Mouse (Mus musculus): ENCODE results near the gene Rps28. TPM values are rescaled to one million over a fixed set of nuclear protein-coding genes. Genes with fewer than 3 reads are reported as not detected.
"Not testable (repeated sequence)": the region's sequence is repeated elsewhere in the genome, so short reads cannot be mapped to it uniquely, and the experiment has no call there.

Rps28 gene
- 570 and 648 TPM in 2 replicates for polyA plus RNA-seq (2015; fragmentation: Nextera tagmentation; extraction: Ambion mirVana)

DNA sequence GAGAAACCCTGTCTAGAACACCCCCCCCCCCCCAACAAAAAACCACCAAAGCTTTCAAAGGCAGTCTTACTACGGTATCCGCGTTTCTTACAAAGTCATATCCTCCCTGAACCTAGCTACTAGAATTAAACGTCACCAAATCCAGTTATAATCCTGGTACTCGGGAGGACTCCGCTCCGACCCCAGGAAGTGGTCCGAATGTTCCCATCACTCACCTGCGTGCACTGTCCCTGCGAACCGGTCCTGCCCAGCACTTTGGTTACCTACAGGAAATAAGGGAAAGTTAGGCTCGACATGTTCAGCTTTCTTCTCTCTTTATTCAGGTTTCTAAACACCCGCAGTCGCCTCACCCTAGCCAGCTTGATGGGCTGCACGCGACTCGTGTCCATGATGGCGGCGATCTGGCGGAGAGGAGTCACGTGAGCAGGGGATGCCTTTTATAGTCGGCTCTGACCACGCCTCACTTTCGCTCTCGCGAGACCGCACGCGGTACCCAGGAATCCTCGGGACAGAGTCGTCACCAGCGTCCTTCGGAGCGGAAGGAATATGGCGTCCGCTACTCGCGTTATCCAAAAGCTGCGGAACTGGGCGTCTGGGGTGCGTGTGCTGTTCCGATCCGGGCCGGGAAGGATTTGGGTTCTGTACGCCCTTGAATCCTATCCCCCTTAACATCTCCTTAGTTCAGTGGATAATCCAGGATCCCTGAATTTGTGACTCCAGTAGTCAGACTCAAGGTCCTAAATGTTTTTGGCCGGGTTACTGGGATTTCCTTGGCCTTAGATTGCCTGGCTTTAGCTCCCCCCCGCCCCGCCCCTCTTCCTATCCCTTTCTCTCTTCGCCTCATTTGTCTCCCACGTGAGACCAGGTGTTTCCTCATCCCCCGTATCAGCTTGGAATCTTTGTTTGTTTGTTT, at the start of gene Rps28, which contains the start of gene Ndufa7:
Gene Rps28 (minus strand): TSS at position 479 of the 913 bp plus-strand sequence.
Gene Ndufa7 (plus strand): TSS at position 489 of the 913 bp plus-strand sequence.
- ATAC-seq (ENCODE audit: extremely low read depth, insufficient number of reproducible peaks, low FRiP score, low TSS enrichment): peak; percentile 88
- H3K27me3 ChIP-seq (replicated peaks): no peaks in the 10 kb centered on the region
- H3K9ac ChIP-seq: peak within 1 kb of the TSS; percentile 94
- H3K4me2 ChIP-seq: peak within 1 kb of the TSS; percentile 93
- peaks cover 51% of the 10 kb centered on the region for H3K4me1 ChIP-seq
- WGBS: under 1% methylated on average over 51 of the region's 51 CpGs
- H3K9me3 ChIP-seq: no peaks in the 10 kb centered on the region
- H3K36me3 ChIP-seq: peaks cover 62% of the 10 kb centered on the region
- H3K27ac ChIP-seq (replicated peaks): peak within 1 kb of the TSS; percentile 85
- H3K4me3 ChIP-seq: peak within 1 kb of the TSS; percentile 90

GRCm38 (mm10) chr17:33873537-33873936, 49.2 kb upstream of the Rps28 start, which contains the start of gene Gm7029:
TSS of gene Gm7029 (plus strand) at chr17:33873837.
- 85% methylated on average over 3 of the region's 12 CpGs for WGBS

DNA sequence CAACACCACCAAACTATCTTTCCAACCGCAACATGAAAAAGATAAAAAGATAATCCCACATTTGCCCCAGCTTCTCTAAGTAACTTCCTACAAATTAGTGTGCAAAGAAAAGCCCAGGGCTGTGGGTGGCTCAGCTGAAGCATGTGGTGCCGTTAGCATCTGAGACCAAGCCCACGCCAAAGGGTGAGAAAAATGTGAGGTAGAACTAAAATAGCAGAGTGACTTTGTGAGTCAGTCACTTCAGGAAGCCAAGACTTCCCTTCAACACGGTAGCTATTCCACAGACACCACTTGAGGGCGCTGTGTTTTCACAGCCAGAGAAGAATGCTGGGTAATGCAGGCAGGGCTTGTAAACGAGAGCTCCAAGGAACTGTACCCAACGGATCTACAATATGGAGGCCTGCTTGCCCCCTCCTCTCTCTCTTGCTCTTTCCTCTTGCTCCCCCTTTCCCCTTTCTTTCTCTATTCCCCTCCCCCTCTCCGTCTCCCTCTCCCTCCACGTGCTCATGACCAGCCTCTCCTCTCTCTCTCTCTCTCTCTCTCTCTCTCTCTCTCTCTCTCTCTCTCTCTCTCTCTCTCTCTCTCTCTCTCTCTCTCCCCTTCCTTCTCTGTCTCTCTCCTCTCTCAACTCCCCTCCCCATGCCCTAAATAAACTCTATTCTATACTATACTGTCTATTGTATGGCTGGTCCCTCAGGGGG, 41.1 kb upstream of the Rps28 start:
- no peak overlapping the region for H3K27ac ChIP-seq (replicated peaks)
- H3K9me3 ChIP-seq: no peaks in the 10 kb centered on the region
- WGBS: 18% methylated on average over 9 of the region's 9 CpGs
- peaks cover 4% of the 10 kb centered on the region for H3K4me1 ChIP-seq
- H3K4me2 ChIP-seq: peak overlapping the region; percentile 33
- no peak overlapping the region for H3K4me3 ChIP-seq
- H3K36me3 ChIP-seq: no peaks in the 10 kb centered on the region
- ATAC-seq (ENCODE audit: extremely low read depth, insufficient number of reproducible peaks, low FRiP score, low TSS enrichment): no peak
- H3K9ac ChIP-seq: no peak overlapping the region
- H3K27me3 ChIP-seq (replicated peaks): no peaks in the 10 kb centered on the region

More at GRCm38 (mm10) chr17:33873537-33873936, 49.2 kb upstream of the Rps28 start, which contains the start of gene Gm7029:
- not testable (repeated sequence) for ATAC-seq (ENCODE audit: extremely low read depth, insufficient number of reproducible peaks, low FRiP score, low TSS enrichment); H3K9ac ChIP-seq; H3K9me3 ChIP-seq; H3K4me3 ChIP-seq; H3K27me3 ChIP-seq (replicated peaks); H3K27ac ChIP-seq (replicated peaks); H3K4me2 ChIP-seq; H3K4me1 ChIP-seq
- H3K36me3 ChIP-seq: peaks cover 34% of the 10 kb centered on the region

DNA sequence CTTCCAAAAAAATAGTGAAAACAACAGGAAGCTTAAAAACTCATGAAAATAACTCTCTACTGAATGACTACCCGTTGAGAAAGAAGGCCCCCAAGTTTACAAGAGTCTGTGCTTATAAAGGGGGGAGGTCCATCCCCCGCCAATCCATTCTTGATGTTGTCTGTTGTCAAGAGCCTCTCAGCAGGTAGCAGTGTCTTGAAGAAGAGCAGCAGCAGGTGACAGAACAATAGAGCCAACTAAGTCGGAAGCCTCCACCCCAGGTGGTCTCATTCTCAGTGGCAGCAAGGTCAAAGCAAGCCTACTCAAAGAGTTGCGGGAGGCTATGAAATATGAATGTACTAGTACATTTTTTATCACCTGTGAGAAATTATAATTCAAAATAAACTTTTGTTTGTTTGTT, 33.5 kb upstream of the Rps28 start:
- H3K4me2 ChIP-seq: no peak overlapping the region
- no peak overlapping the region for H3K27ac ChIP-seq (replicated peaks)
- 78% methylated on average over 4 of the region's 4 CpGs for WGBS
- H3K9ac ChIP-seq: no peak overlapping the region
- no peak overlapping the region for H3K4me3 ChIP-seq
- no peaks in the 10 kb centered on the region for H3K4me1 ChIP-seq
- ATAC-seq (ENCODE audit: extremely low read depth, insufficient number of reproducible peaks, low FRiP score, low TSS enrichment): no peak
- no peaks in the 10 kb centered on the region for H3K36me3 ChIP-seq
- H3K27me3 ChIP-seq (replicated peaks): no peaks in the 10 kb centered on the region
- H3K9me3 ChIP-seq: no peaks in the 10 kb centered on the region

GRCm38 (mm10) chr17:33851331-33851730, 27.0 kb upstream of the Rps28 start:
- Histone ChIP-seq H3K4me1 (no peaks in the 10 kb centered on the region), H3K4me3 (no peak overlapping the region), H3K27ac (replicated peaks) (no peak overlapping the region), H3K9ac (no peak overlapping the region), H3K4me2 (no peak overlapping the region), H3K27me3 (replicated peaks) (no peaks in the 10 kb centered on the region), H3K36me3 (peaks cover 21% of the 10 kb centered on the region), H3K9me3 (no peaks in the 10 kb centered on the region)
- no peak for ATAC-seq (ENCODE audit: extremely low read depth, insufficient number of reproducible peaks, low FRiP score, low TSS enrichment)
- WGBS: 42% methylated on average over 1 of the region's 1 CpGs

- no peak overlapping the region for H3K4me2 ChIP-seq
- no peak overlapping the region for H3K27ac ChIP-seq (replicated peaks)
- peaks cover 21% of the 10 kb centered on the region for H3K36me3 ChIP-seq
- H3K4me3 ChIP-seq: no peak overlapping the region
- WGBS: 57% methylated on average over 8 of the region's 8 CpGs
- no peak overlapping the region for H3K9ac ChIP-seq
- H3K27me3 ChIP-seq (replicated peaks): no peaks in the 10 kb centered on the region
- peaks cover 13% of the 10 kb centered on the region for H3K4me1 ChIP-seq
- no peak for ATAC-seq (ENCODE audit: extremely low read depth, insufficient number of reproducible peaks, low FRiP score, low TSS enrichment)
- H3K9me3 ChIP-seq: no peaks in the 10 kb centered on the region
Measured at GRCm38 (mm10) chr17:33848139-33848538, 23.8 kb upstream of the Rps28 start.

DNA sequence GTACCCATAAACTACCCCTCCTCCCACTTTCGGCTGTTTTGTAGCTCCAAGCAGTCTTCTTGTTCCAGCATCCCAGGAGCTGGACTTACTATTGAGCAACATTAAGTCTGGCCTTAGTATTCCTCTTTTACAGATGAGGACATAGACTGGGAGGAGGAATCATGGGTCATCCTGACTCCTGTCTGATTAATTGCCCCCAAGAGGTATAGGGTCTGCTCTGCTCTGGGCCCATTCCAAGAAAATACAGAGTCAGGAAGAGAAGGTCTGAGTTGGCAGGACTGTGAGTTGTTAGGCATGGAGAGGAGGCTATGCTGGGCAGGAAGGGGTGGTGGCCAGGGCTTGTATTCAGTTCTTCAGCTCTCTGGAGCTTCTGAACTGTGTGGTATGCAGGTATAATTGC, 19.8 kb upstream of the Rps28 start:
- Histone ChIP-seq H3K27me3 (replicated peaks) (no peaks in the 10 kb centered on the region), H3K4me3 (peak overlapping the region; percentile 86), H3K36me3 (peaks cover 30% of the 10 kb centered on the region), H3K27ac (replicated peaks) (no peak overlapping the region), H3K9ac (peak overlapping the region; percentile 87), H3K4me2 (peak overlapping the region; percentile 81), H3K9me3 (no peaks in the 10 kb centered on the region), H3K4me1 (peaks cover 16% of the 10 kb centered on the region)
- ATAC-seq (ENCODE audit: extremely low read depth, insufficient number of reproducible peaks, low FRiP score, low TSS enrichment): no peak
- 69% methylated on average over 1 of the region's 1 CpGs for WGBS

- peak within 1 kb of the TSS; percentile 81 for H3K4me2 ChIP-seq
- H3K9ac ChIP-seq: peak within 1 kb of the TSS; percentile 87
- peaks cover 16% of the 10 kb centered on the region for H3K4me1 ChIP-seq
- peak within 1 kb of the TSS; percentile 68 for H3K27ac ChIP-seq (replicated peaks)
- peaks cover 32% of the 10 kb centered on the region for H3K36me3 ChIP-seq
- ATAC-seq (ENCODE audit: extremely low read depth, insufficient number of reproducible peaks, low FRiP score, low TSS enrichment): peak; percentile 75
- WGBS: under 1% methylated on average over 45 of the region's 45 CpGs
- no peaks in the 10 kb centered on the region for H3K9me3 ChIP-seq
- peak within 1 kb of the TSS; percentile 86 for H3K4me3 ChIP-seq
- H3K27me3 ChIP-seq (replicated peaks): no peaks in the 10 kb centered on the region
Measured at GRCm38 (mm10) chr17:33842966-33843795, 18.8 kb upstream of the Rps28 start, which contains the start of gene Cd320. TSS of gene Cd320 (plus strand) at chr17:33843091.

DNA sequence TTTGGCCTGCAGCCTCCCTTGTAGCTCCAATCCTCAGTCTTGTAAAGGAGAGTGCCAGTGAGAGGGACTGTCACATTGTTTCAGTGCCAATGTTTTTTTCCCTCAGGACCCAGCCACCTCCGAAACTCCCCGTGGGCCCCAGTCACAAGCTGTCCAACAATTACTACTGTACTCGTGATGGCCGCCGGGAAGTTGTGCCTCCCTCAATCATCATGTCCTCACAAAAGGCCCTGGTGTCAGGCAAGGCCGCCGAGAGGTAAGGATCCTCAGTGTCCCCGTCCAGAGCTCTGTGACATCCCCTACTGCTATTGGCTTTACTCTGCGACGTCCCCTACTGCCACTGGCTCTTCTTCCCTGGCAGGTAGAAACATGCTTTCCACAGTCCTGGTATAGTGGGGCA, 5.2 kb upstream of the Rps28 start:
- H3K9ac ChIP-seq: peak overlapping the region; percentile 24; the same call in 1 of the 2 replicates
- H3K4me2 ChIP-seq: no peak overlapping the region
- no peak overlapping the region for H3K4me3 ChIP-seq
- H3K27ac ChIP-seq (replicated peaks): peak overlapping the region; percentile 50; the same call in 1 of the 2 replicates
- H3K36me3 ChIP-seq: peaks cover 72% of the 10 kb centered on the region
- no peaks in the 10 kb centered on the region for H3K27me3 ChIP-seq (replicated peaks)
- no peaks in the 10 kb centered on the region for H3K9me3 ChIP-seq
- 90% methylated on average over 10 of the region's 10 CpGs for WGBS
- ATAC-seq (ENCODE audit: extremely low read depth, insufficient number of reproducible peaks, low FRiP score, low TSS enrichment): no peak
- H3K4me1 ChIP-seq: peaks cover 35% of the 10 kb centered on the region

- no peaks in the 10 kb centered on the region for H3K27me3 ChIP-seq (replicated peaks)
- H3K27ac ChIP-seq (replicated peaks): peak overlapping the region; percentile 50
- H3K4me1 ChIP-seq: peaks cover 35% of the 10 kb centered on the region
- ATAC-seq (ENCODE audit: extremely low read depth, insufficient number of reproducible peaks, low FRiP score, low TSS enrichment): no peak
- no peak overlapping the region for H3K4me2 ChIP-seq
- 28% methylated on average over 2 of the region's 2 CpGs for WGBS
- H3K9me3 ChIP-seq: no peaks in the 10 kb centered on the region
- no peak overlapping the region for H3K4me3 ChIP-seq
- H3K9ac ChIP-seq: peak overlapping the region; percentile 24; the same call in 1 of the 2 replicates
- peaks cover 65% of the 10 kb centered on the region for H3K36me3 ChIP-seq
Measured at GRCm38 (mm10) chr17:33828892-33829291, 4.5 kb upstream of the Rps28 start.

Measured in heart, embryonic 13.5 days (tissue).